Mouse (Mus musculus) left cerebral cortex, adult 18-20 months (tissue): Measurements from ENCODE around the gene Mnd1. TPM values are rescaled to one million over a fixed set of nuclear protein-coding genes. Genes with fewer than 3 reads are reported as not detected.

Experiments
- DNase-seq, 2 experiments: peaks; one replicate each; pipeline ENCODE4 v3.0.0; 2021 to 2022; ENCODE audit warnings: low spot score in 2 of 2, mixed read lengths in 1 of 2
- total RNA-seq, 2 experiments: library from RNA; stranded (reverse); gene quantifications; 2 replicates each; pipeline ENCODE4 v1.2.3; 2021

Mnd1 gene
- total RNA-seq, 2 experiments from 2014 or later: 0.86 to 1.4 TPM

DNA sequence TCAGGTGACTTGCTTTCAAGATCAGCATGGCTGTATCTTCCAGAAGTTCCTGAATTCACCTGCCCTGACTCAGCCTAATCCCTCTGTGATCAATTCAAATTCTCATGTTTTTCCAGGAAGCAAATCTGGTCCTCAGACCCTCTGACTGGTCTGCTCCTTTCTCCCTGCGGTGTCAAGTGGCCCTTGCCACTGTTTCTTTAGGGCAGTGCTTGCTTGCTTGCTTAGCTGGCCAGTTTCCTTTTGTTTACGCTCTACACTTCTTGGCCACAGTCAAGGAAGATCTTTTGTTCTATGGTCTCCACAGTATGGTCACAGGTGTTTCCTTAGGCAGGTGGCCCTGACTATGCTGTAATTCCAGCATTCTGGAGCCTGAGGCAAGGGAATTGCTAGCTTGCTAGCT, 52.0 kb downstream of the Mnd1 start:
- no peak for DNase-seq

DNA sequence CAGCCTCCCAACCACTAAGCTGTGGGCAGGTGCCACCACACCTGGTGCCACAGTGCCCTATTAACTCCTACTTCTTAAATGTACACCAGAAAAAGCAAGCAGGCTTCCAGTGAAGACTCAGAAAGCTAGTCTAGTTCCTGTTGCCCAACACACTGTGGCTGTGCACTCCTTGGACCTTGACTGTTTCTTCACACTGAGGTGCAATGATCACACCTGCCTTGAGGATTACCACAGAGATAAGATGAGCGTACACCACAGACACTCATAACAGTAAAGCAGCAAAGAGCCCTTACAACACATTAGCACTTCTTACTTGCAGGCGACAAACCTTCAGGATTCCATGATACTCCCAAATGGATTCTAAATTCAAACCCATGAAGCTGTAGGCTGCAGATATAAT, 62.7 kb downstream of the Mnd1 start:
- DNase-seq: no peak

DNA sequence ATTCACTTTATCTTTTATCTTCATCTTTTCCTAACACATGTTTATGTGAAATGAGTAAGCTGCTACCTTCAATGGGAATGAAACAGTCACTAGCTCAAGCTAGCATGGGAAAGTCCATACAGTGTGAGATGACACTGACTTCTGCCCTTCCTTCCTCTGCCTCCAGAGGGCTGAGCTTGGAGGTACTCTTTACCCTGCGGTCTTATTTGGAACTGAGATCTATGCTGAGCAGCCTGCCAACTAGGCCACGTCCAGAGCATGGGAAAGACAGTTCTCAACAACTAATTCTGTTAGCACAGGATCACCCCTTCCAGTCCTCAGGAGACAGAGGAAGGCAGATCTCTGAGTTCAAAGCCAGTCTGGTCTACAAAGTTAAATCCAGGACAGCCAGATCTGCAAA, 64.6 kb downstream of the Mnd1 start:
- no peak for DNase-seq

DNA sequence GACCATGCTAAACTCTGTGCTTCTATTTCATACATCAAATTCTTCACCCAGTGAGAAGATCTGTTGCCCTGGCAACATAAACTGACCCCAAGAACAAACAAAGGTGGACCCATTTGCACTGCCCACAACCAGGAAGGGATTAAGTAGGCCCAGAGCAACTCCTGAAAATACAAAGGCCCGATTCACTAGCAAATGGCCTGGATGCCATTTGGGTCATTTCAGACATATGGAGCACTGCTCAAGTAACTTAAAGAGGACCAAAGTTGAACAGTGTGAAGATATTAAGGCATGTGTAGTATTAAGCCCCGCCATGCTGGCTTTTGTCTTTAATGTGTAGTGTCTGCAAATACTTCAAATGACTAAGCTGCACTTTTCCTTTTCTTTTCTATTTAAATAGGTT, 68.7 kb downstream of the Mnd1 start:
- DNase-seq: no peak

DNA sequence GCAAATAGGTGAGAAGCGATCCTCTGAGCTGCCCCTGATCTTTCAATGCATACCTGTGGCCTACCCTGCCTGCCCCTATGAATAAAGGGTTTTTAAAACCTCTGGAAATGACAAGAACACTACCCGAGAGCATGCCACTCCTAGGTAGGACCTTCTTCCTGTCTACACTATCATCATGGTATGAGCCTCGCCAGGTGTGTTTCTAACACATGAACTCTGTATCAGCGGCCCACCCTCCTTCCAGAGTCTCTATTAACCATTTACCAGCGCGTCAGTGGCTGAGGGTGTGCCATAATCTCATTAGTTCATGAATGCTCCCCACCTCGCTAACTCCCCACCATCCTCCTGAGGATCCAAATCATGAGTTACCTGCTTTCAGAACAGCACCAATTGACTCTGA, 69.2 kb downstream of the Mnd1 start:
- no peak for DNase-seq

DNA sequence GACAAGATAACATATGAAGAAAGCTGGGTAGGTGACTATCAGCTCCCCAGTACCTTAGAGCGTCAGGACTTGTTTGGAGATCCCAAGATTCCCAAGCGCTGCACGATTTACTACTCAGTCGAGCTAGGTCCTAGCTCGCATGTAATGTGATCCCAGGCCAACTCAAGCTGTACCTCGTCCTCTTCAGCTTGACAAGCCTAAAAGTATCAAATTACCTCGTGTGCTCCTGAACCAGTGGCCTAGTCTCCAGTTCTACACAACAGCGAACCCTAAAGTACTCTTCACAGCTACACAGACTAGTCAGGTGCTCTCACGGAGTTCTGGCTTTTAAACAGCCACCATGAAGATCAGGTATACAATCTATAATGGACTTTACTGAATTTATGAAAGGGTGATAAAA, 70.2 kb downstream of the Mnd1 start:
- no peak for DNase-seq

DNA sequence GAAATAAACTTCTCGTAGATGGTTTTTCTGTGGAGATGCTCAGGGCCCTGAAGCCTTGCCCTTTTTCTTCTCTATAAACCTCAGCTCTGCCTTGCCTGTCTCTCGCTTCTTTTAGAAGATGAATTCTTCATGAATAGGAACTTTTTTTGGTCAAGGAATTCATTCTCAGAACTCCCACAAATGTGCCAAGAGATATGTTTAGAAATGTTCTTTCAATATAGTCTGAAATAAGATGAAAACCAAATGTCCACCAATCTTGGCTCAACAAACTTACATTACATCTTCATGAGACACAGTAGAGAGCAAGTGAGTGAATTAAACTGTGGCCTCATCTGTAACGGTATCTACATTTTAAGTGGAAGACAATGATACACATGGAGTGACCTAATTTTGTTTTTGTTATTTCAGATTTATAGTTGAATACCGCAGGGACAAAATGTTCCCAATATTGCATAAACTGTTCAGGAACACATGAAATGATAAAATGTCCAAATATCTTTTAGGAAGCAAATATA, 74.3 kb downstream of the Mnd1 start:
- DNase-seq: no peak

DNA sequence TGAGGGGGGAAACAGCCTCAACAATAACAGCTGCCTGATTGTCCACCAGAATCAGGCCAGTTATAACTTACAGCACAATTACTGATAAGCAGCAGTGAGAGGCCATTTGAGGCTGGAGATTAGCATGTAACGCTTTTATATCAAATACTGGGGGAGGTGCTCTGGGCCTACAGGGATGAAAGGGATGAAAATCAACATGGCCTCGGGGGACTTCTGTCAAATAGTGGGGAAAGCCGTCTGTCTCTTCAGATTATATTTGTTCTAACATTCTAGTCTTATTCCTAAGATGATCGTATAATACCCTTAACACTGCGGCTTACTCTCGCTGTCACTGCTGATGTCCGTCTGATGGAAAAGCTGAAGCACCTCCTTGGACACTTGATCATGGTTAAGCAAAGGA, 75.5 kb downstream of the Mnd1 start:
- DNase-seq: no peak

DNA sequence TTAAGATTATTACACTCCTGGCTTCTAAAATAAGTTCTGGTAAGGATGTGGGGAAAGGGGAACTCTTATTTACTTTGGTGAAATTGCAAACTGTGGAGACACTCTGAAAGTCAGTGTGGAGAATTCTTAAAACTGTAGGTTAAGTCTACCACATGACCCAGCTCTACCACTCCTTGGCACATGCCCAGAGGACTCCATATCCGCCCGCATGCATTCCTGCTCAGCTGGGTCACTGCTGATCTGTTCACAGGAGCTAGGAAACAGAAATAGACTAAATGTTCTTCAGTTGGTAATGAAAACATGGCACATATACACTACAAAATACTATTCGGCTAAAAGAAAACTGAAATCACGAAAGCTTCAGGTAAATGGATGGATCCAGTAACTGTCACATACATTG, 78.1 kb downstream of the Mnd1 start:
- no peak for DNase-seq

DNA sequence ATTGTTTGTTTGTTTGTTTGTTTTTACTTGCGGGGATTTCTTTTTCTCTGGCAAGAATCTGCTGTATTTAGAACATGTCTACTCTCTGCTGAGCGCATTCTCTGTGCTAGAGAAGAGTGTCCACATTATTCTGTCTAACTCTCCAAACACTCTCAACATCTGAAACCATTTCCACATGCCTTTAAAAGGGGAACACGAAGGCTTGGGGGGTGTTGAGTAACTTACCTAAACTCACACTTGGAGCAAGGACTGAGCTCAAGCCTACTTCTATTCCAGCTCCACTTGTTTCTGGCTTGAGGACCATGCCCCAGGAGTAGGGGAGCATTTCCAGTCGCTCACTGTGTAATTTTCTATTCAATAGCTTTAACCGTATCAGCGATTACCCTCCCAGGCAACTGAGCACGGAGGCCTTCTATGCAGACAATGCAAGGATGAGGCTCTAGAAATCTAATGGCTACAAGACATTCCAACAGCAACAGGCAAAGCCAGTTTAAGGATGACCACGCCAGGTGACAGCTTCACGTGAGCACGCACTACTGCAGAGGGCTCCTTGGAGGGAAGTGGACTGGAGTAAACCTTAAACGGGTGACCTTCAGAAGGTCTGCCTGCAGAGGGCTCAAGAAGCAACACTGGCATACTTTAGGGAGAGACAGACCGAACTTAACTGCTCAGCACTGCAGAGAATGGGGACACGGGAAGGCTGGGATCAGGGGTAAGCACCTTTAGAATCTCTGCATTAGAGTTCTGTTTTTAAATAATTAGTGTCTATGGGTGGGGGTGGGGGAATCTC, 78.8 kb downstream of the Mnd1 start:
- DNase-seq: no peak

DNA sequence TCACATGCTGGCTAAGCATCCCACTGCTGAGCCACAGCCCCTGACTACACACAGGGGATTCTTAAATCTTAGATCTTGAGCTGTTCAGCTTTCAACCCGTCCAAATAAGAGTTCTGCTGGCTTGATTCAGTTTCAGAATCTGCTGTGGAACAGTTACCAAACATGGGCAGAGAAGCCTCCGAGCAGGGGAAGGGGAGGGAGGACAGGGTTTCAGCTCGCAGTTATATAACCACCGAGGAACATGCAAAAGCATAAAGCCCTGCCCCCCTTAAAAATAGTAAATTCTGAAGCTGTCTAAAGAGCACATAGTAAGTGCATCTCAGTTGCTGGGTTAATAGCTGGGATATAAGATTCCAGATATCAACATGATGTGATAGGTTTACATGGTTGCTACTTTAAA, 80.1 kb downstream of the Mnd1 start:
- no peak for DNase-seq

DNA sequence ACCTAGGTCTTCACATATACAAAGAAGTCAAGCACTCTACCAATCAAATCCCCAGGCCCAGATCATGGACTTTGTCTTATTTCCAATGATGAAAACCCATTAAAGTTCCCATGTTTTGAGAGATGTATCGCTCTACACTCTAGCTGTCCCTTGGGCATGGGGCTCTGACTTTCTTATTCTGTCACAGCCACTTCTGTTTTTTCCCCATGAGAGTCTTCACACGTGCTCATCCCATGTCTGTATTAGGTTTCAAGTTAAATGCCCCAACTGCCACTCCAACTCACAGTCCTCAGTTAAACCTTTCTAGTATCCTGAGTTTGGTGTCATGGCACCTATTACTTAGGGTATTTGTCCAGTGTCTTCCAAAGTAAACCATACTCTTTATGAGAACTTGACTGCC, 80.8 kb downstream of the Mnd1 start:
- DNase-seq: no peak

DNA sequence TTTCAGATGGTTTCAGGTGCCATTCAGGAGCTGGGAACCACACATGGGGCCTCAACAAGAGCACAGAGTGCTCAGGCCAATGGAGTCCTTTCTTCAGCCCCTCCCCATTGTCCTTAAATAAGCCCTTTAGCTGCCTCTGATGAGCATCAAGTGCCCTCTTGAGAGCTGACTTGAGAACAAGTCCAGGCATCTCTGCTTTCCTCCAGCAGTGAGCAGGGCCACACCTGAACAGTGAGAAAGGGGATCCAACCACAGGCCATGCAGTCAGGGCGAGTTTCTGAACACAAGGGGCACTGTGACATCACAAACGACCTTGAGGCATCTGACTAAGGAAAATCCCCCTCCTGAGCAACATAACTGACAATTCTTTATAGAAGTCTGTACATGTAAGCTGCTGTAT, 83.9 kb downstream of the Mnd1 start:
- no peak for DNase-seq

DNA sequence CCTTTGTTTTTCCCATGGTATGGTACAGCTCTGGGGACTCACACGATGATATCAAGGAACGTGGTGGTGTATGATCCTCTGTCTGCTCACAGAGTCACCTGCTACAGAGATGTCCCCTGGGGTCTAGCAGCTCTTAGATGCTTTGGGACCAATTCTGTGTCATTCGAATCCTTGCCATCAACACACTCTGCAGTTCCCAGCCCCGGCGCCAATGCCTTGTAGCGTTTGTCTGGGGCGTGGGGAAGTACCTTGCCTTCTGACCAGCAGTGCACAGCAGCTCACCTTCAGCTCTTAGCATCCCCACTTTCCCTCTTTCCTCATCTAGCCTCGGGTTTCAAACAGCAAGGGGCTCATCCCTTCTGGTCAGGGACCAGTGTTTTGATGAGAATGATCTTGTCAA, 84.8 kb downstream of the Mnd1 start:
- DNase-seq: no peak

DNA sequence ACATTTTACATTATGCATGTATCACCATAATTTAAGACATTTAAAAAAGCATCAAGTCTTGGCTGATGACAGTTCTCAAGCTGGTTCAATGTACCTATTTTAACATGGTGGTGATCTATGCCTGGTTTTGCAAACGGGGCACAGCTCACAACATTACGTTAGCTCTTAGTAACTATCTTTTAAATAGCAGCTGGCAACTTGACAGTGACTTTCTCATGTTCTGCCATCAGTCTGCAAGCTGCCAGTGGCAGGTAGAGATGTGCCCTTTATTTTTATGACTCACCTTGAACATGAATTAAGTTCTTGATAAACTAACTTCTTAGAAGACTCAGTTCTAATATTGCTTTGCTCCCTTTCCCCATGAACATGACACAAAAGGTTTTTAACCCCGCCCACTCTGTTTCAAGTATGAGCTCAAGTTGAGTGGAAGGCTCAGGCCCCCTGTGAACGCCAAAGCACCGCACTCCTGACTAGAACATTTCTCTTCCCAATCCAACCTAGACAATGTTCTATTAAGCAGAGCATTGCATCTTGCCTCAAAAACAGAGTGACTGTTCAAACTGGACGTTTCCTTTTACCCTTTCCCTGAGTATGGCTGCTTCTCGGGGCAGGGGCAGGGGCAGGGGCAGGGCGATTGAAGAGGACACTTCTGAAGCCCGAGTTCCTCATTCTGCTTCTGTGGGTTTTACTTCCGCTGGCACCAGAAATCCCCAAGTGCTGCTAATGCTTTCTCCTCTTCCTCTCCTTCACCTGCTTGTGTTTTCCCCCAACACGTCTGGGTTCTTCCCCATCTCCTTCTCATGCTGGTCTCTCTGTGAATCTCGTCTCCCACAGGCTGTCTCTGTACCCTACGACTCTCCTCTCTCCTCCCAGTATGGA, 86.5 kb downstream of the Mnd1 start:
- DNase-seq: no peak

DNA sequence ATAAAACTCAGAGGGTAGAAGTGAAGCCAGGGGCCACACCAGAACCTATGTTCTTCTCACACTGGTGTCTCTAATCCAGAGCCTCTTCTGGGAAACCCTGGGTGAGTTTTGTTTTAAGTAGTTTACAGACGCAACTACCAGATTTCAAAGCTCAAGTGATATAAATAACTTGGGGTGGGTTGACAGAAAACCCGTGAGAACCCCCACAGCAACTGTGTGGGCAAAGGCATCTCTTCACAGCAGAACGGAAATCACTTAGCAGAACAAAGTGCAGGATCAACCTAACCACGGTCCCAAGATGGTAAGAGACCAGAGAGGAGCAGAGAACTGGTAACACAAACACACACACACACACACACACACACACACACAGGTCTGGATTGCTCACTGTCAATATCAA, 89.8 kb downstream of the Mnd1 start:
- no peak for DNase-seq

DNA sequence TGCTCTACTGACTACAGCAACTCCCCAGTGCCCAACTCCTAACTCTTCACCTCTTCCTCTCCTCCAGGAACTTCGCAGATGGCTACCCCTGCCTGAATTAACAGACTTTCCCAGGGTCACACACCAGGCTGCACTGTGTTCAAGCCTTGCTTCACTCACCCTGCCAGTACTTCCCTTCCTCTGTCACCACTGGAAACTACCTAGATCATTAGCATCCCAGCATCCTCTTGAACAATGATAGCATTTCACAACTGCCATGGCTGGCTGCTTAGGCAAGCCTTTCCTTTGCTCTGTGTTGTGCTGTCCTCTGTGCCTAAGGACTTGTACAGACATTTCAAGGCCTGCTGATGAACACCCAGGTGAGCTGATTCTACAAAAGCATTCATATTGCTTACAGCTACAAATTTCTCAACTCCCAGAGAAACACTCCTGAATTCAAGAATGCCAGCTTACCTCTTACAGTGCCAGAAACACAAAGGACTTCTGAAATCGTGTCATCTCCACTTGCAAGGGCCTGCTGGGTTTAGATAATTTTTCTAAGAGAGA, 92.1 kb downstream of the Mnd1 start:
- no peak for DNase-seq

DNA sequence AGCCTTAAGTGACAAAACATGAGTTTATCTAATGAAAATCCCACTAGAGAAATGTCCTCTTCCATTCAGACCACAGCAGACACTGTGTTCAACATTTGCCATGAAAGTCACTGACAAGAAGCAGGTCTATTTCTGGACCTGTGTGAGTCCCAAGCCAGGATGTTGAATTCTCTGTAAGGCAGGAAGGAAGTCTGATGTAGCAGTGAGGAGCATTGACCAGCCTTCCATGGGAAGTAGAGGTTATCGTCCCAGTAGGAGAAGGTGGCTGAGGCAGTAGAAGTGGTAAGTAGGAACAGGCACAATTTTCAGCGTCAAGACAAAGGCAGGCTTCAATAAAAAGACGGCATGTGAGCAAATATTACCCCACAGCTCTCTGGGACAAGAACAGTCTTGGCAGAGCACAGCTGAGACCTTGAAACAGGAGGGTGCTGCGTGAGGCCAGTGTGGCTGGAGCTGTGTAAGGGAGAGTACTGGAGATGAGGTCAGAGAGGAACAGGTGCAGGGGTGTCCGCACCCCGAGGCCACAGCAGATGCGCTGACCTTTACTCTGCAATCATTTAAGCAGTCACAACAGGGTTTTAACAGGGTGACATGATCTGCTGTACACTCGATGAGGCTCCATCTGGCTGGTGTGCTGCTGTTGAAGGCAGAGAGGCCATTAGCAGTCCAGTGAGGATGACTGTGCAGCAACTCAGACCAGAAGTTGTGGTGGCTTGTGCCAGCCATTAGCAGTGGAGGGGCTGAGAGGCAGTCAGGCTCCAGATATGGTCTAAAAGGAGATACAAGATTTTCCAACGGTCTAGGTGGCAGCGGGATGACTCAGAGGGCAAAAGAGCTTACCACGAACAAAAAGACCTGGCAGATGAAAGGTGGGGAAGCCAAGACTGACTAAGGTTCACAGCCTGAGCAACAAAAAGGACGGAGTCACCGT, 93.8 kb downstream of the Mnd1 start:
- DNase-seq: no peak

DNA sequence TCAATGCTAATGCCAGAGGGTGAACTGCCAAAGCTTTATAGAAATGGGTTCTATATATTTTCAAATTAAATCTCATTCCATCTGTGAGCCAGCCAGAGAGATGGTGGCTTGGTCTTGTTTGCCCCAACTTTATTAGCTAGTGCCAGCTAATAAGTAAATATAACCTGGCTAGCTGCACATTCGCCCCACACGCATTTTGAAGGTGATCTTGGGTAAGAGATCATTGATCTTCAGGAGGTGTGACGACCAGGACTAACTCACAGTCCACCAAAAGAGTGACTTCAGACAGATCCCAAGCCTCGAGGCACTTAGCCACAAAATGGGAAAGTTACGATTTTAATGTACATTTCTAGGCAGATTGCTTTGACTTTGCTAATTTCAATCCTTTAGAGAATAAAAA, 94.6 kb downstream of the Mnd1 start:
- DNase-seq: no peak

DNA sequence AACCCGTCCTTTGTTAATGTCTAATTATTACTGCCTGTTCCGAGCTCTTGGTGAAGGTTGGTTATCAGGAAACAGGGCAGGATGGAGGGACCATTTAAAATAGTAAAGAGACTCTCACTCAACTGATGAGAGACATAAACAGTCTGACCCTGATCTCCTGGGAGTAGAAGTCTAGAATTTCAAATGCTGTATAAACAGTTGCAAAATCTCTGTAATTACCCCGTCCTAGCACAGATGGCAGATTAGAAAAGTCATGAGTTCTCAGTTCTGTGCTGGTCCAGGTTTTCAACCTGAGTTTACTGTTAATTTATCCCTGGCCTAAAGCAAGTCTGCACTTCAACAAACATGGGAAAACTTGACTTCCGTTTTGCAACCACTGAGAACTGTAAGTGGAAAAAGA, 95.5 kb downstream of the Mnd1 start:
- no peak for DNase-seq

DNA sequence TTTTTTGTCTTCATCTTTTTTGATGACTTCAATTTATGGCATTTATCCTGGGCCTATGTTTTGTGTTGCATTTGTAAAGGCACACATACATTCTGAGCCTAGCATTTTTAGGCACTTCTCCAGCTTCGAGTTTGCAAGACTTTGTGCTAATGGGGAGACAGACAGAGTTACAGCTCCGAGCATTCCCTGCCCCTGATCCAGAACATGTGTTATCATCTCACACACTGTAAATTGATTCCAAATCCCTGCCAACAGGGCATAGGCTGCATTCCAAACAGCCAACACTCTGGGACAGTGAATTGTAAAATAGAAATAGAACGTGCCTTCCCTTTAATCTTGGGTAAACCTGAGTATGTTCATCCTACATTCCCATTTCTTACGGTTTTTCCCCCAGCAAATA, 95.9 kb downstream of the Mnd1 start:
- DNase-seq: no peak
